Mouse (Mus musculus) bone marrow macrophage, adult 2 months (primary cell): ENCODE measurements at regions not wholly inside any gene's neighbourhood (a gene's known extent, or its start where the extent isn't known, plus 50 kb on each side); places are given as distances from the start of the nearest gene placed in this dataset.
"Not testable (repeated sequence)": the region's sequence is repeated elsewhere in the genome, so short reads cannot be mapped to it uniquely, and the experiment has no call there.

Experiments
- H3K27ac ChIP-seq: 2 replicates; pipeline ENCODE4 v1.5.1; 2012; ENCODE audit warnings: low read depth, low read length; ENCODE audit not compliant: insufficient read depth
- H3K4me1 ChIP-seq: 2 replicates; pipeline ENCODE4 v1.6.1; 2012; ENCODE audit warnings: low read length; ENCODE audit not compliant: control insufficient read depth, insufficient read depth
- H3K4me3 ChIP-seq: 2 replicates; pipeline ENCODE4 v1.5.1; 2012; ENCODE audit warnings: mild to moderate bottlenecking, low read length, moderate library complexity; ENCODE audit not compliant: insufficient read depth
- CTCF ChIP-seq: IDR thresholded peaks from 2 replicates; pipeline ENCODE4 v1.5.1; 2012; ENCODE audit warnings: low read depth, mild to moderate bottlenecking, low read length, moderate library complexity
- POLR2A ChIP-seq: IDR thresholded peaks from 2 replicates; pipeline ENCODE4 v1.6.1; 2012; ENCODE audit warnings: mild to moderate bottlenecking, low read depth, low read length, borderline replicate concordance

GRCm38 (mm10) chr11:45398188-45398587 is 453.7 kb upstream of the Clint1 start:
- H3K4me1 ChIP-seq = no peaks in the 10 kb centered on the region
- H3K4me3 ChIP-seq = no peak overlapping the region
- no peak for TF ChIP-seq POLR2A
- TF ChIP-seq CTCF = no peak
- H3K27ac ChIP-seq = no peak overlapping the region

GRCm38 (mm10) chr11:45404377-45405029 is 447.3 kb upstream of the Clint1 start:
- TF ChIP-seq POLR2A (no peak), CTCF (no peak)
- no peak overlapping the region for H3K27ac ChIP-seq
- no peak overlapping the region for H3K4me3 ChIP-seq
- no peaks in the 10 kb centered on the region for H3K4me1 ChIP-seq

GRCm38 (mm10) chr11:45424066-45424465 is 427.8 kb upstream of the Clint1 start:
- H3K4me1 ChIP-seq, H3K4me3 ChIP-seq: not testable (repeated sequence)

GRCm38 (mm10) chr11:45440937-45441720 is 410.7 kb upstream of the Clint1 start:
- Histone ChIP-seq H3K4me1 (no peaks in the 10 kb centered on the region), H3K27ac (no peak overlapping the region), H3K4me3 (no peak overlapping the region)
- TF ChIP-seq CTCF (no peak), POLR2A (no peak)

More at GRCm38 (mm10) chr11:45424066-45424465, 427.8 kb upstream of the Clint1 start:
- H3K27ac ChIP-seq = not testable (repeated sequence)

- Histone ChIP-seq H3K4me3 (no peak overlapping the region), H3K4me1 (no peaks in the 10 kb centered on the region), H3K27ac (no peak overlapping the region)
- TF ChIP-seq POLR2A (no peak), CTCF (no peak)
Measured at GRCm38 (mm10) chr11:45446512-45446911, 405.3 kb upstream of the Clint1 start.

GRCm38 (mm10) chr11:45454234-45454633 is 397.6 kb upstream of the Clint1 start:
- TF ChIP-seq CTCF (no peak), POLR2A (no peak)
- Histone ChIP-seq H3K27ac (no peak overlapping the region), H3K4me1 (no peaks in the 10 kb centered on the region), H3K4me3 (no peak overlapping the region)

- Histone ChIP-seq H3K4me3 (no peak overlapping the region), H3K4me1 (no peaks in the 10 kb centered on the region), H3K27ac (no peak overlapping the region)
- TF ChIP-seq CTCF (no peak), POLR2A (no peak)
Measured at GRCm38 (mm10) chr11:45454933-45455332, 396.9 kb upstream of the Clint1 start.

GRCm38 (mm10) chr11:45456724-45457123 is 395.1 kb upstream of the Clint1 start:
- H3K4me1 ChIP-seq = no peaks in the 10 kb centered on the region
- no peak for TF ChIP-seq CTCF
- TF ChIP-seq POLR2A = no peak
- H3K27ac ChIP-seq = no peak overlapping the region
- H3K4me3 ChIP-seq = no peak overlapping the region

- H3K4me3 ChIP-seq = no peak overlapping the region
- TF ChIP-seq POLR2A (no peak), CTCF (no peak)
- H3K27ac ChIP-seq = no peak overlapping the region
- H3K4me1 ChIP-seq = no peaks in the 10 kb centered on the region
Measured at GRCm38 (mm10) chr11:45457597-45457996, 394.3 kb upstream of the Clint1 start.

GRCm38 (mm10) chr11:45460000-45460792 is 391.7 kb upstream of the Clint1 start:
- no peak overlapping the region for H3K4me3 ChIP-seq
- no peak for TF ChIP-seq POLR2A
- TF ChIP-seq CTCF = no peak
- H3K4me1 ChIP-seq = no peaks in the 10 kb centered on the region
- no peak overlapping the region for H3K27ac ChIP-seq
